Mouse (Mus musculus): ENCODE data around the gene Anp32b. TPM values are rescaled to one million over a fixed set of nuclear protein-coding genes. Genes with fewer than 3 reads are reported as not detected.

Anp32b gene
- polyA plus RNA-seq, 1 experiment from 2014 or later, result 179 TPM

DNA sequence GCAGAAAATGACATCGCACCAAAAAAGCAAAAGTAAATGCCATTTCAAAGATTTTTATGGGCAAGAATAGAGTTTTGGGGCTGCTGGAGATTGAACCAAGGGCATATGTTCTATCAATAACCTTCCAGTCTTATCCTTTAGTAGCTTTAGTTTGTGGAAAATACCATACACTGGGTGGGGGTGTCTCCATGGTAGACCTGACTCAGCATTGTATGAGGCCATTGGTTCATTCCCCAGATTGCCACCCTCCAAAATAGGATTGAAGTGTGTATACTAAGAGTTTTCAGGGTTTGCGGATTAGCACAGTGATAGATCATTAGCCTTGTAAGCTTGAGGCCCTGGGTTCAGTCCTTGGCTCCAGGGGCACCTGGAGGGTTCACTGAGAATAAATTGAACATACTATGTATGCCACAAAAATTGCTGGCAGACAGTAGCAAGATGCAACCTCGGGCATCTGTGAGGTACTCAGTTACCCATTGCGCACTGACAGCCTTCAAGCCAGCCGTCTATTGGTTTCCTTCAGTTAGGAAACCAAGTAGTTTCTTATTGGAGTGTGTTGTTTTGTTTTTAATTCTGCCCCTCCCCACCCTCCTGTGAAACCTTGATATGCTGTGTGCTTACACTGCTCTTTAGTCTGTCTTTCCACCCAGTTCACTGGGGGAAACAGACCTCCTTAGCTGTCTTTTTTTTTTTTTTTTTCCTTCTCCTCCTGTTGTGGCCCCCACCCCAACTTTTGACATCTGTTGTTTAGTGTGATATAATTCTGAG lies 3.6 kb downstream of the Anp32b start:
- peaks cover 9% of the 10 kb centered on the region for H3K36me3 ChIP-seq
- no peak overlapping the region for H3K27ac ChIP-seq (replicated peaks)
- no peaks in the 10 kb centered on the region for H3K9me3 ChIP-seq
- ATAC-seq (ENCODE audit: extremely low read depth, insufficient number of reproducible peaks, low FRiP score, low TSS enrichment), result no peak
- peak overlapping the region; percentile 100; the same call in 1 of the 2 replicates for H3K9ac ChIP-seq
- peak overlapping the region; percentile 88 for H3K4me2 ChIP-seq
- peak overlapping the region; percentile 93 for H3K4me3 ChIP-seq
- WGBS, result 73% methylated on average over 5 of the region's 5 CpGs
- no peaks in the 10 kb centered on the region for H3K27me3 ChIP-seq (replicated peaks)
- peaks cover 76% of the 10 kb centered on the region for H3K4me1 ChIP-seq

DNA sequence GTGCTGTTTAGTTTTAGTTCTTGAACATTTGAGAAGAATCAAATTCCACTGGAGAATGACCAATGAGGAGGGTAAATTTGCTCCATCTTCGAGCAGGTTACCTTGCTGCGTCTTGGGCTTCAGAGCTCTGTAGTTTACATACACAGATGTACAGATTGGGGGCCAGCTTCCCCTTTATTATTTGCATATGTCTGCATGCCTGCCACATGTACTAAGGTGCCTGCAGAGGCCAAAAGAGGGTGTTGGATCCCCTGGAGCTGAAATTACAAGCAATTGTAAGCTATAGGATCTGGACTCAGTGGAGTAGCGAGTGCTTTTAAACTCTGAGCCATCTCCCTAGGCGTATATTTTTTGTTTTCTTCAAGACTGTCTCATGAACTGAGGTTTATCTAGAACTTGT lies 6.1 kb downstream of the Anp32b start:
- peaks cover 75% of the 10 kb centered on the region for H3K4me1 ChIP-seq

DNA sequence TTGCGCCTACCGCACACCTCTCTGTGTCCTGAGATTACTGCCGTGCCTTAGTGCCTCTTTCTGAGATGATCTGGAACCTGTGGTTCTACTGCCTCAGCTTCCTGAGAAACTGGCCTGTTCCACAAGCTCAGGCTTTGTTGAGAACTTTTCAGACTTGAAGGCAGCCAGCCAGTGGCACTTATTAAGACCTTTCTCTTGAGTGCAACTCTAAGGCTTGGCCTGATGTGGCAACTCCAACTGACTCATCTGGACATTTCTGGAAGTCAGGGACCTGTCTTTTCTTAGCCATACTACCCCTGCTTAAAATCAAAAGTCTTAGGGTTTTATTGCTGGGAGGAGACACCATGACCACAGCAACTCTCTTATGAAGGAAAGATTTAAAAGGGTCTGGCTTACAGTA lies 6.5 kb downstream of the Anp32b start:
- Histone ChIP-seq H3K9me3 (no peaks in the 10 kb centered on the region), H3K9ac (no peak overlapping the region), H3K4me1 (peaks cover 79% of the 10 kb centered on the region), H3K27me3 (replicated peaks) (no peaks in the 10 kb centered on the region), H3K4me3 (no peak overlapping the region), H3K36me3 (peaks cover 32% of the 10 kb centered on the region), H3K27ac (replicated peaks) (no peak overlapping the region), H3K4me2 (no peak overlapping the region)
- WGBS, result 87% methylated on average over 3 of the region's 3 CpGs
- ATAC-seq (ENCODE audit: extremely low read depth, insufficient number of reproducible peaks, low FRiP score, low TSS enrichment), result no peak

More for the DNA sequence above, 6.1 kb downstream of the Anp32b start:
- 83% methylated on average over 4 of the region's 4 CpGs for WGBS
- Histone ChIP-seq H3K27ac (replicated peaks) (no peak overlapping the region), H3K4me3 (no peak overlapping the region), H3K9me3 (no peaks in the 10 kb centered on the region), H3K36me3 (peaks cover 29% of the 10 kb centered on the region), H3K9ac (no peak overlapping the region), H3K4me2 (no peak overlapping the region), H3K27me3 (replicated peaks) (no peaks in the 10 kb centered on the region)
- no peak for ATAC-seq (ENCODE audit: extremely low read depth, insufficient number of reproducible peaks, low FRiP score, low TSS enrichment)

DNA sequence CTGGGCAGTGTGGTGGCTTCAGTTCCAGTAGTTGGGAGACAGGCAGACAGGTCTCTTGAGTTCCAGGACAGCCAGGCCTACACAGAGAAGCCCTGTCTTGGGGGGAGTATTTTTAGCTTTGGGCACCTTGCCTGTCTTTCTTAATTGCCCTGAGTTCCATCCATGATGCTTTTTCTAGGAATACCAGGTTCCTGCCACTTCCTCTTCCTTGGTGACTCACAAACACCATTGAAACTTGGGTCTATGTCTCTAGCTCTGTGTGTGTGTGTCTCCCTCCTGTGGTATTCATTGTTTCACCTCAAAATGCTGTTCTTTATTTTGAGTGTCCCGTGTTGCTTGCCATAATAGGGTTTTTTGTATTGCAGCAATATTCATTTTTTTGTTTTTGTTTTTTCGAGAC lies 7.7 kb downstream of the Anp32b start:
- WGBS, result 90% methylated on average over 2 of the region's 2 CpGs

DNA sequence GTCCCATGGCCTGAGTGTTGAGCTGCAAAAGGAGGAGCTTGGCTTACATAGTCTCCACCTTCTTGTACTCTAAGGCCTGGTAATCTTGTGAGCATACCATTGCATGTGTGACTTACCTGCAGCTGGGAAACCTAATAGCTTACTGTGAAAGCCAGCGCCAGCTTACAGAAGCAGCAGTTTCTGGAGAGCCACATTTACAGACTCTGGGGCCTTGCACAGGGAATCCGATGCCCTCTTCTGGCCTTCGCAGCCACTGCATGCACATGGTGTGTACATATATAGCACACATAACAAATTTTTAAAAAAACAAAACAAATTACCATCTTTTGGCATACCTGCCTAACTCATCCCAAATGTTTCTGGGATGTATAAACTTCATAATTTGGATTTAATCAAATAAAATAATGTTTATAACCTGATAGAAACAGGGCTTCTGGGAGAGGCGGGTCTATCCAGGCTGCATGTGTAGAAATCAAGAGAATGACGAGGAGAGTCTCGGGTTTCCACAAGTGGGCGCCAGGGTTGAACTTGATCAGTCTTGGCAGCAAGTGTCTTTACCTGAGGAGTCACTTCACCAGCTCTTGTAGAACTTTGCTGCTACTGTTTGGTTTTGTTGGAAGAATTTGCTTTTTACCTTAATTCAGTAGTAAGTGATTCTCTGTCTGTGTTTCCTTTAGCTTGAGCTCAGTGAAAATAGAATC lies 12.6 kb downstream of the Anp32b start:
- H3K4me1 ChIP-seq, result peaks cover 29% of the 10 kb centered on the region
- no peak overlapping the region for H3K27ac ChIP-seq (replicated peaks)
- WGBS, result 81% methylated on average over 7 of the region's 7 CpGs
- no peaks in the 10 kb centered on the region for H3K9me3 ChIP-seq
- no peak for ATAC-seq (ENCODE audit: extremely low read depth, insufficient number of reproducible peaks, low FRiP score, low TSS enrichment)
- H3K9ac ChIP-seq, result no peak overlapping the region
- H3K4me2 ChIP-seq, result no peak overlapping the region
- no peak overlapping the region for H3K4me3 ChIP-seq
- no peaks in the 10 kb centered on the region for H3K27me3 ChIP-seq (replicated peaks)
- H3K36me3 ChIP-seq, result peaks cover 83% of the 10 kb centered on the region

More for the DNA sequence above, 7.7 kb downstream of the Anp32b start:
- Histone ChIP-seq H3K4me3 (no peak overlapping the region), H3K9me3 (no peaks in the 10 kb centered on the region), H3K27me3 (replicated peaks) (no peaks in the 10 kb centered on the region), H3K4me2 (no peak overlapping the region), H3K36me3 (peaks cover 44% of the 10 kb centered on the region), H3K27ac (replicated peaks) (no peak overlapping the region), H3K4me1 (peaks cover 77% of the 10 kb centered on the region), H3K9ac (no peak overlapping the region)
- ATAC-seq (ENCODE audit: extremely low read depth, insufficient number of reproducible peaks, low FRiP score, low TSS enrichment), result no peak

DNA sequence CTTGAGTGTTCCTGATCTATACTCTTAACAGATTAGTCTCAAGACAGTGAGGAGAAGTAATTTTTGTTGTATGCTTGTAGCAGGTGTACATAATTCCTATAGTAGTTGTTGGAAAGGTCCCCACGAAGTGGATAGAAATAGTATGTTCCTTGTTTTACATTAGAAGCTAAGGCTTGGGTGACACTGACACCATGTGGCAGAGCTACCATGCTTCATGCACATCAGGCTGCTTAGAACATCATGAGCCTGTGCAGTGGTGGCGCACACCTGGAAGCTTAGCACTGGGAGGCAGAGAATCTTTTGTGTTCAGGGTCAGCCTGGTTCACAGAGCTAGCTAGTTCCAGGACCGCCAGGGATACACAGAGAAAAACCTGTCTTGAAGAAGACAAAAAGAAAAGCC lies 15.0 kb downstream of the Anp32b start:
- 91% methylated on average over 3 of the region's 3 CpGs for WGBS
- no peaks in the 10 kb centered on the region for H3K9me3 ChIP-seq
- no peak overlapping the region for H3K4me2 ChIP-seq
- no peak overlapping the region for H3K4me3 ChIP-seq
- H3K36me3 ChIP-seq, result peaks cover 98% of the 10 kb centered on the region
- no peak overlapping the region for H3K9ac ChIP-seq
- H3K27ac ChIP-seq (replicated peaks), result no peak overlapping the region
- no peak for ATAC-seq (ENCODE audit: extremely low read depth, insufficient number of reproducible peaks, low FRiP score, low TSS enrichment)
- H3K4me1 ChIP-seq, result peaks cover 16% of the 10 kb centered on the region
- no peaks in the 10 kb centered on the region for H3K27me3 ChIP-seq (replicated peaks)

DNA sequence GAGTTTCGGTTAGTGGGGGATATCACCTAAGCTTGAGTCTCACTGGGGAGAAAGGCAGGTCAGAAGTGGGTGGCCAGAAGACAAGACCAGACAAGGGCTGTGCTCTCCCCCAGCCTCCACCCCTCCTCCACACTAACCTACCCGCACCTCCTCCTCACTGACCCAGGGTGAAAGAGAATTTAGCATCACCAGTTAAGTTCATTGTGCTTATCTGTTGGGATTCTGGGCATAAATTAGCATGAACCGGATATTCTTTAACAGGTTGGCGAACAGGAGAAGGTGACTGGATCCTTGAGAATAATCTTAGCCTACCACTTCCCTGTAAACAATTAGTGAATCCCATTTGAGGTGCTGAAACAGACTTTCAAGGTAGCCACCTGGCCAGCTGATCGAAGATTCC lies 24.4 kb downstream of the Anp32b start:
- Histone ChIP-seq H3K27ac (replicated peaks) (no peak overlapping the region), H3K4me3 (no peak overlapping the region), H3K9ac (no peak overlapping the region), H3K4me1 (no peaks in the 10 kb centered on the region), H3K27me3 (replicated peaks) (no peaks in the 10 kb centered on the region), H3K9me3 (no peaks in the 10 kb centered on the region), H3K4me2 (no peak overlapping the region), H3K36me3 (peaks cover 89% of the 10 kb centered on the region)
- 86% methylated on average over 5 of the region's 5 CpGs for WGBS
- no peak for ATAC-seq (ENCODE audit: extremely low read depth, insufficient number of reproducible peaks, low FRiP score, low TSS enrichment)

DNA sequence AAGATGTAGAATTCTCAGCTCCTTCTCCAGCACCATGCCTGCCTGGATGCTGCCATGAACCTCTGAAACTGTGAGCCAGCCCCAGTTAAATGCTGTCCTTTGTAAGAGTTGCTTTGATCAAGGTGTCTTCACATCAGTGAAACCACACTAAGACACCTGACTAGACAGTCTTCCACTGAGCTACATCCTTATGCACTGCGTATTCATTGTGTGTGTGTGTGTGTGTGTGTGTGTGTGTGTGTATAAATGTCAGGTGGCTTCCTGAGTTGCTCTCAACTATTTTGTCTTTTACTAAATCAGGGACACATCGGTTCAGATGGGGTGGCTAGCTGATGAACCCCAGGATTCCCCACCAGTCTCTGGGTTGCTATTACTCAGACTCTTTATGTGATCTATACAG lies 28.4 kb downstream of the Anp32b start:
- WGBS, result 91% methylated on average over 2 of the region's 2 CpGs
- H3K4me3 ChIP-seq, result no peak overlapping the region
- no peak for ATAC-seq (ENCODE audit: extremely low read depth, insufficient number of reproducible peaks, low FRiP score, low TSS enrichment)
- H3K9ac ChIP-seq, result no peak overlapping the region
- H3K4me2 ChIP-seq, result no peak overlapping the region
- H3K4me1 ChIP-seq, result no peaks in the 10 kb centered on the region
- H3K9me3 ChIP-seq, result no peaks in the 10 kb centered on the region
- no peaks in the 10 kb centered on the region for H3K27me3 ChIP-seq (replicated peaks)
- no peak overlapping the region for H3K27ac ChIP-seq (replicated peaks)
- peaks cover 50% of the 10 kb centered on the region for H3K36me3 ChIP-seq

DNA sequence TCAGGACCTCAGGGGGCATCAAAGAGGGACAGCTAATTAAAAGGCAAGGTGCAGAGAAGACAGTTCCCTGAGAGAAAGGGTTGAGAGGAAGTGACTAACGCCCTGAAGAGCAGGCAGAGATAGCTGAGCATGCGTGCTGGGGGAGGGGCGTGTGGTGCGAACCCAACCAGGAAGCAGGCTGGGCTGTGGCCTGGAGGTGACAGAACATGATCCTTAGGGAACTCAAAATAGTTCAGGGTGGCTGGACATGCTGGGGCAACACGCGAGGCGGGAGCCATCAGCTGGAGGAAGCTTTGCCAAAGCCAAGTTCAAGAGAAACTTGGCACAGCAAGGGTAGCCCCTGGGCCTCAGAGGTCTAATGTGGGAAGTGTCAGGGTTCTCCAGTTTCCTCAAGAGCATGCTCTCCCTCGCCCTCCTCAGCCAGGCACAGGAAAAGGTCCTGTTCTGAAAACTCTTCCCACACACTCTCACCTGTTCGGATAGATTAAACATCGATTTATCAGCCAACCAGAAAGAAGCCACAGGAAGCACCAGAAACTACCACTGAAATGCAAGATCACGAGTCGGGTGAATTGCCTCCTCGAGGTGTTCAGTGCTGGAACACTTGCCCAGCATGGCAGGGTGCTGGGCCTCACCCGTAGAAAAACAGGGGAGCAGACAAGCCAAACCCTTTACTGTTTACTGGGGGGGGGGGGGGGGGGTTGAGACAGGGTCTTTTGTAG lies 35.2 kb downstream of the Anp32b start:
- Histone ChIP-seq H3K27me3 (replicated peaks) (no peaks in the 10 kb centered on the region), H3K4me3 (no peak overlapping the region), H3K4me2 (peak overlapping the region; percentile 36; the same call in 1 of the 2 replicates), H3K9me3 (no peaks in the 10 kb centered on the region), H3K27ac (replicated peaks) (peak overlapping the region; percentile 66), H3K4me1 (peaks cover 24% of the 10 kb centered on the region), H3K9ac (peak overlapping the region; percentile 21; the same call in 1 of the 2 replicates), H3K36me3 (no peaks in the 10 kb centered on the region)
- 33% methylated on average over 14 of the region's 14 CpGs for WGBS
- ATAC-seq (ENCODE audit: extremely low read depth, insufficient number of reproducible peaks, low FRiP score, low TSS enrichment), result no peak

DNA sequence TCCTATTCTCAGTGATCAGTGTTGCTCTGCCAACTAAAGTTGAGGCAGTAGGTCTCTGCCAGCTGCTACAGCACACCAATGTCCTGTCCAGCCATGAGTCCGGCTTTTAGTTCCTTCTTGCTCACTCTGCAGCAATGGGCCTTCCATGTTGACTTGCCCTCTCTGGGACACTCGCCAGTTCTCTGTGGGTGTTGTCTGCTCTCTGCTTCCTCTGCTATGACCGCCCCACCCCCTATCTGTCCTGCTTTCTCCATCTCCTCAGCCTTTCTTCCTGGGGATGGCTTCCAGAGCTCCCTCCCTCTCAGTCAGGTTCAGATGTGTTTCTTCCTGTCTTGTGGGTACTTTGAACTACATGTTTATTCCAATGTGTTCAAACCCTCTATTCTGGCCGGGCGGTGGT lies 36.6 kb downstream of the Anp32b start:
- H3K36me3 ChIP-seq, result peaks cover 6% of the 10 kb centered on the region
- no peak overlapping the region for H3K4me3 ChIP-seq
- WGBS, result 70% methylated on average over 5 of the region's 5 CpGs

More for the DNA sequence above, 36.6 kb downstream of the Anp32b start:
- H3K27ac ChIP-seq (replicated peaks), result no peak overlapping the region
- H3K9ac ChIP-seq, result no peak overlapping the region
- H3K4me2 ChIP-seq, result no peak overlapping the region
- ATAC-seq (ENCODE audit: extremely low read depth, insufficient number of reproducible peaks, low FRiP score, low TSS enrichment), result no peak
- H3K27me3 ChIP-seq (replicated peaks), result no peaks in the 10 kb centered on the region
- peaks cover 24% of the 10 kb centered on the region for H3K4me1 ChIP-seq
- H3K9me3 ChIP-seq, result no peaks in the 10 kb centered on the region
